ENCODE assay signal across 25 mouse cellular contexts in the genomic region with DNA sequence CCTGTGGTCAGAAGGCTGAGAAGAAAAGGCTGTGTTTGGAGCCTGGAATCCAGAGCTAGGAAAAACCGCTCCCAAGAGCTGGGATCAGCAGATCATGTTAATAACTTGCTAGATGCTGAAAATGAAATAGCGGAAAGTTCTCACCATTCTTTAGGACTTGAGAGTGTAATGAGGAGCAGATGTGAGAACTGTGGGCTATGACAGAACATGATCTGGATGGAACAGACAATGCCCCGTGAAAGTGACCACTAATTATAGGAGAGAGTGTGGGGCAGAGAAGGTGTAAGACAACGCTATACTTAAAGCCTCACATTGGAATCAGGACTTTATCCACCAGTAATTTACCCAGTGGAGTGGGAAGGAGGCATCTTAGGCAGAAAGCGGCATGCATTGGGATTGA.
"Had no signal": no experiment of that assay in that cellular context is flagged by ENCODE, and none has a peak within 500 bp of the region (broad histone marks: within the 10 kb centered on the region; RNA-seq: fewer than 3 reads in every experiment).

No protein-coding gene starts in this region.

- H3K27ac ChIP-seq: gastrocnemius, adult 2 months; heart, adult 2 months; heart, embryonic 13.5 days; heart, embryonic 15.5 days; hindbrain, embryonic 10.5 days; hindbrain, embryonic 12.5 days; hindbrain, embryonic 14.5 days; intestine, embryonic 15.5 days; kidney, embryonic 15.5 days; kidney, postnatal 0 days; layer of hippocampus, adult 2 months; left cerebral cortex, adult 2 months; liver, embryonic 13.5 days; liver, embryonic 15.5 days had no signal

- H3K36me3 ChIP-seq: heart, embryonic 13.5 days; heart, embryonic 15.5 days; hindbrain, embryonic 10.5 days; hindbrain, embryonic 12.5 days; intestine, embryonic 15.5 days; kidney, embryonic 15.5 days; liver, embryonic 13.5 days; liver, embryonic 15.5 days had no signal

- DNase-seq: gastrocnemius, adult 2 months; gastrocnemius, postnatal 10 days; gastrocnemius, postnatal 25 days; heart, adult 2 months; heart, postnatal 14 days; heart, postnatal 36 days; kidney, adult 11 months; kidney, adult 2 months; kidney, adult 9 months; kidney, postnatal 14 days; kidney, postnatal 36 days; liver; liver, embryonic 13.5 days; liver, postnatal 0 days had no signal

- H3K9me3 ChIP-seq: heart, embryonic 13.5 days; heart, embryonic 15.5 days; hindbrain, embryonic 10.5 days; hindbrain, embryonic 12.5 days; intestine, embryonic 15.5 days; kidney, embryonic 15.5 days; liver, embryonic 13.5 days; liver, embryonic 15.5 days had no signal

- H3K4me3 ChIP-seq: gastrocnemius, adult 2 months; heart, adult 2 months; heart, embryonic 13.5 days; heart, embryonic 15.5 days; hindbrain, embryonic 10.5 days; hindbrain, embryonic 12.5 days; intestine, embryonic 15.5 days; kidney, embryonic 15.5 days; layer of hippocampus, adult 2 months; left cerebral cortex, adult 2 months; liver, embryonic 13.5 days; liver, embryonic 15.5 days had no signal

- H3K4me1 ChIP-seq: intestine, embryonic 15.5 days; liver, embryonic 13.5 days; liver, embryonic 15.5 days had no signal

- H3K27me3 ChIP-seq: heart, embryonic 13.5 days; heart, embryonic 15.5 days; intestine, embryonic 15.5 days; kidney, embryonic 15.5 days; liver, embryonic 13.5 days; liver, embryonic 15.5 days had no signal
